Mouse (Mus musculus) neural tube, embryonic 11.5 days (tissue): ENCODE results near the gene Ctnna2. TPM values are rescaled to one million over a fixed set of nuclear protein-coding genes. Genes with fewer than 3 reads are reported as not detected.

Source experiments
- ATAC-seq: fragments of 200-750 bp; cut with Nextera tagmentation; 2 replicates; pipeline ENCODE4 v1.8.0; 2017; ENCODE audit warnings: moderate number of reproducible peaks, mild to moderate bottlenecking, moderate TSS enrichment, moderate library complexity; ENCODE audit not compliant: insufficient read depth, low FRiP score, low TSS enrichment
- DNase-seq: peaks from one replicate; pipeline ENCODE4 v3.0.0-alpha.2; 2015; ENCODE audit warnings: low spot score
- H3K27ac ChIP-seq: fragments of 300-500 bp; sonication (generic); 2 replicates; pipeline ENCODE4 v1.5.1; 2014; ENCODE audit warnings: low read depth, mild to moderate bottlenecking, low read length
- H3K27me3 ChIP-seq: fragments of 300-500 bp; sonication (generic); 2 replicates; pipeline ENCODE4 v1.6.1; 2014; ENCODE audit warnings: mild to moderate bottlenecking, low read length, mixed read lengths; ENCODE audit not compliant: control insufficient read depth, insufficient read depth
- H3K36me3 ChIP-seq: fragments of 300-500 bp; sonication (generic); 2 replicates; pipeline ENCODE4 v1.6.1; 2014; ENCODE audit warnings: mild to moderate bottlenecking, low read length, moderate library complexity, mixed read lengths; ENCODE audit not compliant: control insufficient read depth, insufficient read depth
- H3K4me1 ChIP-seq: fragments of 300-500 bp; sonication (generic); 2 replicates; pipeline ENCODE4 v1.6.1; 2014; ENCODE audit warnings: low read length, mixed read lengths; ENCODE audit not compliant: control insufficient read depth, insufficient read depth
- H3K4me2 ChIP-seq: fragments of 300-500 bp; sonication (generic); 2 replicates; pipeline ENCODE4 v1.6.1; 2014; ENCODE audit warnings: low read depth, mild to moderate bottlenecking, moderate library complexity
- H3K4me3 ChIP-seq: fragments of 300-500 bp; sonication (generic); 2 replicates; pipeline ENCODE4 v1.5.1; 2014; ENCODE audit warnings: low read depth, low read length
- H3K9ac ChIP-seq: fragments of 300-500 bp; sonication (generic); 2 replicates; pipeline ENCODE4 v1.6.1; 2014; ENCODE audit warnings: mild to moderate bottlenecking, low read length
- H3K9me3 ChIP-seq: fragments of 300-500 bp; sonication (generic); 2 replicates; pipeline ENCODE4 v1.6.1; 2016; ENCODE audit warnings: low read length; ENCODE audit not compliant: control insufficient read depth
- WGBS: fragments of 180-500 bp; shearing (Covaris S2); extraction: QIAGEN DNeasy Blood & Tissue Kit; methylation state at CpG from one replicate; pipeline ENCODE4 v1.1.7; 2014; 5-methylcytosine and 5-hydroxymethylcytosine counted together
- polyA plus RNA-seq: library from polyadenylated mRNA; unstranded; fragments of >200 nt; fragmentation: Nextera tagmentation; extraction: Ambion mirVana; gene quantifications from 2 replicates; pipeline ENCODE4 v1.2.1, GENCODE M21; 2014

The Ctnna2 gene
- polyA plus RNA-seq, 1 experiment from 2014 or later: 54.7 TPM

DNA sequence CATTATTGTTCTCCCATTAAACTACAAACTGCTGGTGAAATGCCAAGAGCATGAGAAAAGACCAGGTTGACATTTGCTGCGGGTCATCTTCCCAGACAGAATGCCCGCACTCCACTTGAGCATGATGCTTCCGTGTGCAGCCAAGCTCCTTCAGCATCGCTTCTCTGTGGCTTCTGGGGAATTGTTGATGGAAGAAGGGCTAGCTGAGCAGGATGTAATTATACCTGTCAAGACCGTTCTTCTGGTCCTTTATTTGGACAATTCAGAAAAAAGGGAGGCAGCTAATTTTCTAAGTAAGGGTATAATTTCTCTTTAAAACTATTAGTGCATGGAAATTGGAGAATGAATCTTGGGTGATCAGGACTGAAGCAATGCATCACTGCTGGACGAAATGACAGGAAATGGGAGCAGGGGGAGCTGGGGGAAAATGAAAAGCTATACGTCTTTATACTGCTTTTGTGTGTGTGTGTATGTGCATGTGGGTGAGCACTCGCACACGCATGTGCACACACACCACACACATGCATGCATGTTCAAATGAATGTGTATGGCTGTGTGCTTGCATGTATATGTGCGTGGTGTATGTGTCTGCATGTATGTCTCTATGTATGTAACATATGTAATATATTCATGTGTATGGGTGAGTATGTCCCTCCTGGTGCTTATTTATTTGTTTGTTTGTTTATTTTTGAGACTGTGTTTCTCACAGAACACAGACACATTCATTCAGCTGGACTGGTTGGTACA is 211.0 kb downstream of the Ctnna2 start:
- no peaks in the 10 kb centered on the region for H3K27me3 ChIP-seq
- ATAC-seq (no peak), DNase-seq (no peak)
- no peak overlapping the region for H3K9ac ChIP-seq
- no peaks in the 10 kb centered on the region for H3K4me1 ChIP-seq
- H3K36me3 ChIP-seq: no peaks in the 10 kb centered on the region
- 87% methylated on average over 10 of the region's 10 CpGs for WGBS
- no peak overlapping the region for H3K27ac ChIP-seq
- H3K4me3 ChIP-seq: no peak overlapping the region
- H3K4me2 ChIP-seq: no peak overlapping the region
- no peaks in the 10 kb centered on the region for H3K9me3 ChIP-seq

GRCm38 (mm10) chr6:77758164-77758563 is 221.3 kb downstream of the Ctnna2 start:
- no peak for DNase-seq
- H3K4me3 ChIP-seq: no peak overlapping the region
- no peak overlapping the region for H3K9ac ChIP-seq
- no peak overlapping the region for H3K27ac ChIP-seq
- H3K9me3 ChIP-seq: no peaks in the 10 kb centered on the region
- 84% methylated on average over 3 of the region's 3 CpGs for WGBS
- H3K36me3 ChIP-seq: no peaks in the 10 kb centered on the region
- H3K4me1 ChIP-seq: no peaks in the 10 kb centered on the region
- no peaks in the 10 kb centered on the region for H3K27me3 ChIP-seq
- ATAC-seq: no peak
- H3K4me2 ChIP-seq: no peak overlapping the region

DNA sequence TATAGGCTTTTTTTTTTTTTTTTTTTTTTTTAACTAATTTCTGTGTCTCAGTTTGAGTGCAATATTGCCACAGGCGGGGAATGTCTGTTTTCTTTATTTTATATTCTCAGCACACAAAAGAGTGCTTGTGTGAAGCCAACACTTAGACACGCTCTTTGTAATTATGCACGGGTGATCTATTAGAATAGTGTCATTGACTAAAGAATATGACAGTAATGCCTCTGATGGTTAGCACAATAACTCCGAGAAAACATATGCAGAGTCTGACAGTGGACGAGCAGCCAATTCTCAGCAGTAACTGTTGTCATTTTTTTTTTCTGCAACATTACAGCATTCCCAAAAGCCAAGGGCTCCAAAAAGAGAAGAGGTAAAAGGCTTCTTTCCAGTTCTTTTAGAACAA is 234.1 kb downstream of the Ctnna2 start:
- Histone ChIP-seq H3K4me3 (no peak overlapping the region), H3K4me2 (no peak overlapping the region), H3K27me3 (no peaks in the 10 kb centered on the region), H3K9ac (no peak overlapping the region), H3K9me3 (no peaks in the 10 kb centered on the region), H3K4me1 (peaks cover 8% of the 10 kb centered on the region; the same call in 1 of the 2 replicates), H3K36me3 (no peaks in the 10 kb centered on the region), H3K27ac (no peak overlapping the region)
- no peak for DNase-seq
- 0 out of 2 replicates have a peak, but pooled peaks have one; percentile 28 for ATAC-seq
- WGBS: 38% methylated on average over 5 of the region's 5 CpGs

- H3K27ac ChIP-seq: no peak overlapping the region
- H3K9ac ChIP-seq: no peak overlapping the region
- H3K4me3 ChIP-seq: no peak overlapping the region
- no peaks in the 10 kb centered on the region for H3K27me3 ChIP-seq
- H3K4me1 ChIP-seq: peaks cover 8% of the 10 kb centered on the region; the same call in 1 of the 2 replicates
- no peaks in the 10 kb centered on the region for H3K36me3 ChIP-seq
- ATAC-seq: no peak
- no peaks in the 10 kb centered on the region for H3K9me3 ChIP-seq
- no peak for DNase-seq
- no peak overlapping the region for H3K4me2 ChIP-seq
Observed at GRCm38 (mm10) chr6:77743651-77744050, 235.8 kb downstream of the Ctnna2 start.

DNA sequence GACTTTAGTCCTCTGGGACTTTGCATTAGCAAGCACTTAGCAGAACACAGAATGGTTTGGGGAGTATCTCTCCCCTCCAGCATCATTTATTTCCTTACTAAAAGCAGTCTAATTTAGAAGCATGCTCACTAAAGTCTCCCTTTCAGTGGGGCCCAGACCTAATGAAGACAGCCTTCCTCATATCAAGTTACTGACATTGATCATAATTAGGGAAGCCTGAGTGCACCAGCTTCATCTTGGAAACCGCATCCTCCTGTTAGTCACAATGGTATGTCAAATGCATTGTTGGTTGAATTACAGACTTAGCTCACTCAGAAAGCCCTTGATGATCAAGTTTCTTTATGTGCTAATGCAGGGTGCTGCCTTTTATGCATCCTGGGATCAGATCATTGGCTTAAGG is 236.5 kb downstream of the Ctnna2 start:
- Histone ChIP-seq H3K36me3 (no peaks in the 10 kb centered on the region), H3K9ac (no peak overlapping the region), H3K4me3 (no peak overlapping the region), H3K27ac (no peak overlapping the region), H3K9me3 (no peaks in the 10 kb centered on the region), H3K4me2 (no peak overlapping the region), H3K4me1 (peaks cover 8% of the 10 kb centered on the region; the same call in 1 of the 2 replicates), H3K27me3 (no peaks in the 10 kb centered on the region)
- ATAC-seq (no peak), DNase-seq (no peak)
- WGBS: 39% methylated on average over 1 of the region's 1 CpGs

DNA sequence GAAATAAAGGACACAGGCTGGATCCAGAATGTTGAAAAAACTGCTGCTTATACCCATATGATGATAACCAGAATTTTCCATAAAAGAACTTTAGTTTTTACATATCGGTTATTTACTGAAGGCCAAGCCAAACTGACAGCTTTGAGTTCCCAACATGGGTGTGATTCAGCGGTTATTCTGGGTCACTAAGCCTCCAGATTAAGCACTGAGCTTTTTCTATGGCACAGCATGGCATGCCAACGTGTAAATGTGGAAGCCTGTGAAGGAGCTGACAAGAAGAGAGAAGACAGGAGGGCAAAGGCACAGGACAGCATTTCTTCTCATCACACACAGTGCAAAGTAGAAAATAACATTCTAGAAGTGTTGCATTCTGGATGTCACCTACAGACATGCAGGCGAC is 240.9 kb downstream of the Ctnna2 start:
- no peak for ATAC-seq
- H3K9ac ChIP-seq: no peak overlapping the region
- peaks cover 7% of the 10 kb centered on the region; the same call in 1 of the 2 replicates for H3K4me1 ChIP-seq
- 81% methylated on average over 4 of the region's 4 CpGs for WGBS
- no peaks in the 10 kb centered on the region for H3K27me3 ChIP-seq
- no peaks in the 10 kb centered on the region for H3K36me3 ChIP-seq
- no peak overlapping the region for H3K4me3 ChIP-seq
- H3K27ac ChIP-seq: no peak overlapping the region
- H3K4me2 ChIP-seq: no peak overlapping the region
- no peak for DNase-seq
- no peaks in the 10 kb centered on the region for H3K9me3 ChIP-seq

DNA sequence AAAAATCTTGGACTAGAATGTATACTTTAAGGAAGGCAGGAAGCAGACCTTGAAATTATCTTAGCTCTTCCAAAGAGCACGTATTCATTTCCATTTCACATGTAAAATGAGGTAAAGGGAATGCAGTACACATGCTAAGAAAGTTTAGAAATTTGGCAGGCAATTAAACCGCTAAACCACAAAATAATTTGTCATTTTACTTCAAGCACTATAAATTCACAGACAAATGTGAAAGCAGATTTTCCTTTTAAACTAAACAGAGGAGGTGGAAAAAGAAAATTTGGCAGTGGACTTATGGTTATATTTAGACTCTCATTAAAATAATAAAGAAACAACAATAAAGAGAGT is 254.6 kb downstream of the Ctnna2 start:
- DNase-seq (no peak), ATAC-seq (no peak)
- Histone ChIP-seq H3K27ac (no peak overlapping the region), H3K4me2 (no peak overlapping the region), H3K4me1 (no peaks in the 10 kb centered on the region), H3K9ac (no peak overlapping the region), H3K27me3 (no peaks in the 10 kb centered on the region), H3K36me3 (no peaks in the 10 kb centered on the region), H3K9me3 (no peaks in the 10 kb centered on the region), H3K4me3 (no peak overlapping the region)
- WGBS: 86% methylated on average over 2 of the region's 2 CpGs

- Histone ChIP-seq H3K4me1 (no peaks in the 10 kb centered on the region), H3K4me3 (no peak overlapping the region), H3K9me3 (no peaks in the 10 kb centered on the region), H3K9ac (no peak overlapping the region), H3K27me3 (no peaks in the 10 kb centered on the region), H3K4me2 (no peak overlapping the region), H3K27ac (no peak overlapping the region), H3K36me3 (no peaks in the 10 kb centered on the region)
- DNase-seq (no peak), ATAC-seq (no peak)
- WGBS: 75% methylated on average over 5 of the region's 5 CpGs
Observed at GRCm38 (mm10) chr6:77724042-77724951, 255.2 kb downstream of the Ctnna2 start.

GRCm38 (mm10) chr6:77694093-77694492 is 285.4 kb downstream of the Ctnna2 start:
- Histone ChIP-seq H3K9me3 (no peaks in the 10 kb centered on the region), H3K27ac (no peak overlapping the region), H3K4me2 (no peak overlapping the region), H3K4me1 (no peaks in the 10 kb centered on the region), H3K36me3 (no peaks in the 10 kb centered on the region), H3K9ac (no peak overlapping the region), H3K27me3 (no peaks in the 10 kb centered on the region), H3K4me3 (no peak overlapping the region)
- ATAC-seq: no peak
- DNase-seq: no peak
